Mouse (Mus musculus): ENCODE measurements around the gene Ctrc. TPM values are rescaled to one million over a fixed set of nuclear protein-coding genes. Genes with fewer than 3 reads are reported as not detected.

Ctrc gene
- polyA plus RNA-seq, 1 experiment from 2014 or later, result not detected

- no peak for ATAC-seq (ENCODE audit: low FRiP score, low read depth)
- Histone ChIP-seq H3K36me3 (peaks cover 30% of the 10 kb centered on the region), H3K27ac (replicated peaks) (no peak overlapping the region), H3K9ac (replicated peaks) (no peak overlapping the region), H3K27me3 (no peaks in the 10 kb centered on the region), H3K4me3 (no peak overlapping the region), H3K4me2 (replicated peaks) (no peak overlapping the region), H3K4me1 (peaks cover 37% of the 10 kb centered on the region), H3K9me3 (0 out of 2 replicates have a peak, but pooled peaks cover 4% of the 10 kb centered on the region)
- WGBS, result 87% methylated on average over 5 of the region's 5 CpGs
These were observed 19.4 kb upstream of the Ctrc start for GRCm38 (mm10) chr4:141865600-141865999.

- Histone ChIP-seq H3K4me1 (peaks cover 31% of the 10 kb centered on the region), H3K27me3 (no peaks in the 10 kb centered on the region), H3K9me3 (0 out of 2 replicates have a peak, but pooled peaks cover 4% of the 10 kb centered on the region), H3K4me2 (replicated peaks) (no peak overlapping the region), H3K36me3 (peaks cover 31% of the 10 kb centered on the region), H3K27ac (replicated peaks) (no peak overlapping the region), H3K4me3 (no peak overlapping the region), H3K9ac (replicated peaks) (no peak overlapping the region)
- no peak for ATAC-seq (ENCODE audit: low FRiP score, low read depth)
- 94% methylated on average over 5 of the region's 5 CpGs for WGBS
These were observed 18.8 kb upstream of the Ctrc start for GRCm38 (mm10) chr4:141865006-141865405.

- Histone ChIP-seq H3K4me3 (no peak overlapping the region), H3K9ac (replicated peaks) (no peak overlapping the region), H3K27me3 (no peaks in the 10 kb centered on the region), H3K4me1 (peaks cover 26% of the 10 kb centered on the region), H3K36me3 (peaks cover 36% of the 10 kb centered on the region), H3K27ac (replicated peaks) (no peak overlapping the region), H3K9me3 (0 out of 2 replicates have a peak, but pooled peaks cover 4% of the 10 kb centered on the region), H3K4me2 (replicated peaks) (no peak overlapping the region)
- ATAC-seq (ENCODE audit: low FRiP score, low read depth), result no peak
- 98% methylated on average over 8 of the region's 8 CpGs for WGBS
These were observed 18.3 kb upstream of the Ctrc start for GRCm38 (mm10) chr4:141864506-141864905.

GRCm38 (mm10) chr4:141863726-141864280 lies 17.6 kb upstream of the Ctrc start:
- H3K4me2 ChIP-seq (replicated peaks), result no peak overlapping the region
- H3K4me3 ChIP-seq, result no peak overlapping the region
- H3K9ac ChIP-seq (replicated peaks), result no peak overlapping the region
- peaks cover 24% of the 10 kb centered on the region for H3K4me1 ChIP-seq
- H3K27me3 ChIP-seq, result no peaks in the 10 kb centered on the region
- 90% methylated on average over 7 of the region's 7 CpGs for WGBS
- H3K9me3 ChIP-seq, result 0 out of 2 replicates have a peak, but pooled peaks cover 4% of the 10 kb centered on the region
- peaks cover 43% of the 10 kb centered on the region for H3K36me3 ChIP-seq
- H3K27ac ChIP-seq (replicated peaks), result no peak overlapping the region
- ATAC-seq (ENCODE audit: low FRiP score, low read depth), result no peak

GRCm38 (mm10) chr4:141862867-141863266 lies 16.7 kb upstream of the Ctrc start:
- 82% methylated on average over 5 of the region's 5 CpGs for WGBS
- peaks cover 17% of the 10 kb centered on the region for H3K4me1 ChIP-seq
- no peak overlapping the region for H3K9ac ChIP-seq (replicated peaks)
- no peak overlapping the region for H3K4me2 ChIP-seq (replicated peaks)
- H3K4me3 ChIP-seq, result no peak overlapping the region
- H3K36me3 ChIP-seq, result peaks cover 47% of the 10 kb centered on the region
- H3K9me3 ChIP-seq, result 0 out of 2 replicates have a peak, but pooled peaks cover 4% of the 10 kb centered on the region
- no peak overlapping the region for H3K27ac ChIP-seq (replicated peaks)
- ATAC-seq (ENCODE audit: low FRiP score, low read depth), result no peak
- H3K27me3 ChIP-seq, result no peaks in the 10 kb centered on the region

GRCm38 (mm10) chr4:141861591-141862295 lies 15.6 kb upstream of the Ctrc start:
- WGBS, result 92% methylated on average over 17 of the region's 17 CpGs
- peaks cover 8% of the 10 kb centered on the region for H3K4me1 ChIP-seq
- H3K4me3 ChIP-seq, result no peak overlapping the region
- ATAC-seq (ENCODE audit: low FRiP score, low read depth), result no peak
- no peak overlapping the region for H3K27ac ChIP-seq (replicated peaks)
- H3K27me3 ChIP-seq, result no peaks in the 10 kb centered on the region
- H3K4me2 ChIP-seq (replicated peaks), result no peak overlapping the region
- no peak overlapping the region for H3K9ac ChIP-seq (replicated peaks)
- H3K9me3 ChIP-seq, result 0 out of 2 replicates have a peak, but pooled peaks cover 4% of the 10 kb centered on the region
- peaks cover 47% of the 10 kb centered on the region for H3K36me3 ChIP-seq

- H3K4me2 ChIP-seq (replicated peaks), result no peak overlapping the region
These were observed 14.2 kb upstream of the Ctrc start for GRCm38 (mm10) chr4:141860246-141860841.

GRCm38 (mm10) chr4:141859351-141859750 lies 13.2 kb upstream of the Ctrc start:
- Histone ChIP-seq H3K36me3 (peaks cover 39% of the 10 kb centered on the region), H3K9me3 (0 out of 2 replicates have a peak, but pooled peaks cover 4% of the 10 kb centered on the region), H3K9ac (replicated peaks) (no peak overlapping the region), H3K27ac (replicated peaks) (no peak overlapping the region), H3K4me2 (replicated peaks) (no peak overlapping the region), H3K4me3 (no peak overlapping the region), H3K27me3 (no peaks in the 10 kb centered on the region), H3K4me1 (0 out of 2 replicates have a peak, but pooled peaks cover 2% of the 10 kb centered on the region)
- ATAC-seq (ENCODE audit: low FRiP score, low read depth), result no peak
- 94% methylated on average over 14 of the region's 14 CpGs for WGBS

More at GRCm38 (mm10) chr4:141860246-141860841, 14.2 kb upstream of the Ctrc start:
- Histone ChIP-seq H3K27ac (replicated peaks) (no peak overlapping the region), H3K9me3 (0 out of 2 replicates have a peak, but pooled peaks cover 4% of the 10 kb centered on the region), H3K36me3 (peaks cover 47% of the 10 kb centered on the region), H3K9ac (replicated peaks) (no peak overlapping the region), H3K4me1 (0 out of 2 replicates have a peak, but pooled peaks cover 2% of the 10 kb centered on the region), H3K4me3 (no peak overlapping the region), H3K27me3 (no peaks in the 10 kb centered on the region)
- no peak for ATAC-seq (ENCODE audit: low FRiP score, low read depth)
- WGBS, result 69% methylated on average over 19 of the region's 19 CpGs

GRCm38 (mm10) chr4:141858501-141858900 lies 12.3 kb upstream of the Ctrc start:
- WGBS, result 93% methylated on average over 20 of the region's 20 CpGs
- no peak overlapping the region for H3K4me3 ChIP-seq
- no peak overlapping the region for H3K27ac ChIP-seq (replicated peaks)
- no peak overlapping the region for H3K4me2 ChIP-seq (replicated peaks)
- ATAC-seq (ENCODE audit: low FRiP score, low read depth), result no peak
- no peak overlapping the region for H3K9ac ChIP-seq (replicated peaks)
- H3K9me3 ChIP-seq, result 0 out of 2 replicates have a peak, but pooled peaks cover 4% of the 10 kb centered on the region
- H3K36me3 ChIP-seq, result peaks cover 38% of the 10 kb centered on the region
- H3K4me1 ChIP-seq, result 0 out of 2 replicates have a peak, but pooled peaks cover 2% of the 10 kb centered on the region
- no peaks in the 10 kb centered on the region for H3K27me3 ChIP-seq

GRCm38 (mm10) chr4:141857422-141857930 lies 11.3 kb upstream of the Ctrc start:
- ATAC-seq (ENCODE audit: low FRiP score, low read depth), result peak; percentile 79
- Histone ChIP-seq H3K4me1 (0 out of 2 replicates have a peak, but pooled peaks cover 2% of the 10 kb centered on the region), H3K36me3 (peaks cover 38% of the 10 kb centered on the region), H3K27ac (replicated peaks) (no peak overlapping the region), H3K4me3 (no peak overlapping the region), H3K27me3 (no peaks in the 10 kb centered on the region), H3K4me2 (replicated peaks) (no peak overlapping the region), H3K9ac (replicated peaks) (no peak overlapping the region), H3K9me3 (0 out of 2 replicates have a peak, but pooled peaks cover 4% of the 10 kb centered on the region)
- WGBS, result 20% methylated on average over 10 of the region's 10 CpGs

- 0 out of 2 replicates have a peak, but pooled peaks cover 2% of the 10 kb centered on the region for H3K4me1 ChIP-seq
- peaks cover under 1% of the 10 kb centered on the region; the same call in 1 of the 2 replicates for H3K36me3 ChIP-seq
- H3K9ac ChIP-seq (replicated peaks), result no peak overlapping the region
- ATAC-seq (ENCODE audit: low FRiP score, low read depth), result no peak
- H3K4me3 ChIP-seq, result no peak overlapping the region
- no peaks in the 10 kb centered on the region for H3K9me3 ChIP-seq
- no peaks in the 10 kb centered on the region for H3K27me3 ChIP-seq
- WGBS, result 80% methylated on average over 9 of the region's 9 CpGs
- H3K27ac ChIP-seq (replicated peaks), result no peak overlapping the region
- H3K4me2 ChIP-seq (replicated peaks), result no peak overlapping the region
These were observed 7.3 kb upstream of the Ctrc start for GRCm38 (mm10) chr4:141853437-141853836.
